Mouse (Mus musculus) lung, embryonic 16.5 days (tissue): Measurements from ENCODE around the gene Ece1. TPM values are rescaled to one million over a fixed set of nuclear protein-coding genes. Genes with fewer than 3 reads are reported as not detected.

Experiments
- ATAC-seq: fragments of 200-750 bp; cut with Nextera tagmentation; 2 replicates; pipeline ENCODE4 v1.8.0; 2017; ENCODE audit warnings: low read depth, mild to moderate bottlenecking, moderate library complexity
- H3K27ac ChIP-seq: fragments of 300-500 bp; sonication (generic); 2 replicates; pipeline ENCODE4 v1.5.1; 2014; ENCODE audit warnings: mild to moderate bottlenecking, control low read depth, low read length
- H3K27me3 ChIP-seq: fragments of 300-500 bp; sonication (generic); 2 replicates; pipeline ENCODE4 v1.6.1; 2014; ENCODE audit warnings: low read depth, low read length, mixed read lengths; ENCODE audit not compliant: control insufficient read depth, insufficient read depth
- H3K36me3 ChIP-seq: fragments of 300-500 bp; sonication (generic); 2 replicates; pipeline ENCODE4 v1.6.1; 2014; ENCODE audit warnings: low read length; ENCODE audit not compliant: control insufficient read depth, insufficient read depth
- H3K4me1 ChIP-seq: fragments of 300-500 bp; sonication (generic); replicated peaks from 2 replicates; pipeline ENCODE4 v1.6.1; 2014; ENCODE audit warnings: low read length, mixed read lengths; ENCODE audit not compliant: control insufficient read depth, insufficient read depth
- H3K4me2 ChIP-seq: fragments of 300-500 bp; sonication (generic); 2 replicates; pipeline ENCODE4 v1.6.1; 2014; ENCODE audit warnings: low read depth, low read length, control low read depth
- H3K4me3 ChIP-seq: fragments of 300-500 bp; sonication (generic); 2 replicates; pipeline ENCODE4 v1.5.1; 2014; ENCODE audit warnings: mild to moderate bottlenecking, low read length, control low read depth
- H3K9ac ChIP-seq: fragments of 300-500 bp; sonication (generic); 2 replicates; pipeline ENCODE4 v1.6.1; 2014; ENCODE audit warnings: low read length, control low read depth
- H3K9me3 ChIP-seq: fragments of 300-500 bp; sonication (generic); 2 replicates; pipeline ENCODE4 v1.6.1; 2016; ENCODE audit warnings: low read length; ENCODE audit not compliant: control insufficient read depth
- WGBS: fragments of 180-500 bp; shearing (Covaris S2); extraction: QIAGEN DNeasy Blood & Tissue Kit; methylation state at CpG from one replicate; pipeline ENCODE4 v1.1.7; 2014; 5-methylcytosine and 5-hydroxymethylcytosine counted together
- polyA plus RNA-seq: library from polyadenylated mRNA; unstranded; fragments of >200 nt; fragmentation: Nextera tagmentation; extraction: Ambion mirVana; gene quantifications from 2 replicates; pipeline ENCODE4 v1.2.1, GENCODE M21; 2015

The Ece1 gene
- polyA plus RNA-seq, 1 experiment from 2014 or later = 53.8 TPM

- WGBS = 73% methylated on average over 4 of the region's 4 CpGs
- no peak for ATAC-seq
- Histone ChIP-seq H3K4me1 (0 out of 2 replicates have a peak, but pooled peaks cover 5% of the 10 kb centered on the region), H3K9ac (no peak overlapping the region), H3K27me3 (no peaks in the 10 kb centered on the region; the same call in 1 of the 2 replicates), H3K36me3 (peaks cover 15% of the 10 kb centered on the region; the same call in 1 of the 2 replicates), H3K9me3 (no peaks in the 10 kb centered on the region), H3K27ac (no peak overlapping the region), H3K4me2 (no peak overlapping the region), H3K4me3 (no peak overlapping the region)
Observed at GRCm38 (mm10) chr4:137945376-137945775, 83.3 kb downstream of the Ece1 start.

DNA sequence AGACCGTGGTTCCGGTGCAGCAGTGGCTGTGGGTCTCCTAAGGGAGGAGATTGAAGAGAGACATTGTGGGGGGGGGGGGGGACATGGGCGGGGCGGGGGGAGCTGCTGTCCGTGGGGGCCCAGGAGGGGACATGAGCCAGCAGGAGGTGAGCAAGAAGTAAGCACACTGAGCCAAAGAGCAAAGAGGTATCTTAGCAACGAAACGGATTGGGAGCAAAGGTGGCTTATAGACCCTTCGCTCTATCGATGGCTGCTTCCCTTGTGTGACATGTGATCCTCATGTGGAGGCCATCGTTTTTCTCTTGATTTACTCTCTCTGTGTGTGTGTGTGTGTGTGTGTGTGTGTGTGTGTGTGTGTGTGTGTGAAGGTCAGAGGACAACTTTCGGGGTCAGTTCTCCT, 84.4 kb downstream of the Ece1 start:
- Histone ChIP-seq H3K27ac (no peak overlapping the region), H3K4me3 (no peak overlapping the region), H3K9ac (no peak overlapping the region), H3K9me3 (no peaks in the 10 kb centered on the region), H3K27me3 (no peaks in the 10 kb centered on the region; the same call in 1 of the 2 replicates), H3K4me1 (0 out of 2 replicates have a peak, but pooled peaks cover 2% of the 10 kb centered on the region), H3K36me3 (peaks cover 12% of the 10 kb centered on the region; the same call in 1 of the 2 replicates), H3K4me2 (no peak overlapping the region)
- no peak for ATAC-seq
- WGBS = 74% methylated on average over 10 of the region's 11 CpGs

- Histone ChIP-seq H3K4me1 (no peaks in the 10 kb centered on the region), H3K9me3 (no peaks in the 10 kb centered on the region), H3K36me3 (peaks cover 17% of the 10 kb centered on the region), H3K4me2 (no peak overlapping the region), H3K9ac (no peak overlapping the region), H3K27me3 (no peaks in the 10 kb centered on the region), H3K4me3 (no peak overlapping the region), H3K27ac (no peak overlapping the region)
- 24% methylated on average over 4 of the region's 4 CpGs for WGBS
- no peak for ATAC-seq
Observed at GRCm38 (mm10) chr4:137952840-137953239, 90.8 kb downstream of the Ece1 start.

- H3K36me3 ChIP-seq = peaks cover 27% of the 10 kb centered on the region
- ATAC-seq = no peak
- no peak overlapping the region for H3K4me2 ChIP-seq
- no peak overlapping the region for H3K9ac ChIP-seq
- H3K27me3 ChIP-seq = no peaks in the 10 kb centered on the region
- no peaks in the 10 kb centered on the region for H3K4me1 ChIP-seq
- WGBS = 82% methylated on average over 2 of the region's 2 CpGs
- H3K4me3 ChIP-seq = no peak overlapping the region
- no peak overlapping the region for H3K27ac ChIP-seq
- no peaks in the 10 kb centered on the region for H3K9me3 ChIP-seq
Observed at GRCm38 (mm10) chr4:137954184-137954583, 92.1 kb downstream of the Ece1 start.

DNA sequence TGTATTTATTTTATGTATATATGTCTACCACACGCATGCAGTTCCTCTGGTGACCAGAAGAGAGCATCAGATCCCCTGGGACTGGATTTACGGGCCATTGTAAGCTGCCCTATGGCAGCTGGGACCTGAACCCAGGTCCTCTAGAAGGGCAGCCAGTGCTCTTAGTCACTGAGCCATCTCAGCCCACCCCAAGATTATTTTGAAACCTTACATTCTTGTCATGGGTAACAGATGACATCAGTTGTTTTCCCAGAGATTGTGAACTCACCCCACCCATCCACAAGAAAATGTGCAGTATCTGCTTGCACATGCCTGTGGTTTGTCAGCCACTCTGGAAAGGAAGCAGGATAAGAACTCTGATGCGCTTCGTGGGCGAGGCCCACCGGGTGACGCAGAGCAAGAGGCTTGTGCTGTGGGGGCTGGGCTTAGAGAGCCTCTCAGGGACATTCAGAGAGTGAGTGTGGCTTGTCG, 92.9 kb downstream of the Ece1 start:
- H3K4me3 ChIP-seq = no peak overlapping the region
- 0 out of 2 replicates have a peak, but pooled peaks cover 3% of the 10 kb centered on the region for H3K9me3 ChIP-seq
- peak; percentile 31; the same call in 1 of the 2 replicates for ATAC-seq
- H3K27me3 ChIP-seq = no peaks in the 10 kb centered on the region
- no peak overlapping the region for H3K9ac ChIP-seq
- no peak overlapping the region for H3K27ac ChIP-seq
- no peaks in the 10 kb centered on the region for H3K4me1 ChIP-seq
- 70% methylated on average over 8 of the region's 8 CpGs for WGBS
- peaks cover 31% of the 10 kb centered on the region for H3K36me3 ChIP-seq
- H3K4me2 ChIP-seq = no peak overlapping the region

- no peak for ATAC-seq
- Histone ChIP-seq H3K36me3 (peaks cover 27% of the 10 kb centered on the region), H3K27me3 (no peaks in the 10 kb centered on the region), H3K9ac (no peak overlapping the region), H3K4me2 (no peak overlapping the region), H3K4me1 (peaks cover 1% of the 10 kb centered on the region; the same call in 1 of the 2 replicates), H3K9me3 (0 out of 2 replicates have a peak, but pooled peaks cover 3% of the 10 kb centered on the region), H3K27ac (no peak overlapping the region), H3K4me3 (no peak overlapping the region)
- WGBS = 90% methylated on average over 15 of the region's 15 CpGs
Observed at GRCm38 (mm10) chr4:137956260-137956659, 94.2 kb downstream of the Ece1 start.

DNA sequence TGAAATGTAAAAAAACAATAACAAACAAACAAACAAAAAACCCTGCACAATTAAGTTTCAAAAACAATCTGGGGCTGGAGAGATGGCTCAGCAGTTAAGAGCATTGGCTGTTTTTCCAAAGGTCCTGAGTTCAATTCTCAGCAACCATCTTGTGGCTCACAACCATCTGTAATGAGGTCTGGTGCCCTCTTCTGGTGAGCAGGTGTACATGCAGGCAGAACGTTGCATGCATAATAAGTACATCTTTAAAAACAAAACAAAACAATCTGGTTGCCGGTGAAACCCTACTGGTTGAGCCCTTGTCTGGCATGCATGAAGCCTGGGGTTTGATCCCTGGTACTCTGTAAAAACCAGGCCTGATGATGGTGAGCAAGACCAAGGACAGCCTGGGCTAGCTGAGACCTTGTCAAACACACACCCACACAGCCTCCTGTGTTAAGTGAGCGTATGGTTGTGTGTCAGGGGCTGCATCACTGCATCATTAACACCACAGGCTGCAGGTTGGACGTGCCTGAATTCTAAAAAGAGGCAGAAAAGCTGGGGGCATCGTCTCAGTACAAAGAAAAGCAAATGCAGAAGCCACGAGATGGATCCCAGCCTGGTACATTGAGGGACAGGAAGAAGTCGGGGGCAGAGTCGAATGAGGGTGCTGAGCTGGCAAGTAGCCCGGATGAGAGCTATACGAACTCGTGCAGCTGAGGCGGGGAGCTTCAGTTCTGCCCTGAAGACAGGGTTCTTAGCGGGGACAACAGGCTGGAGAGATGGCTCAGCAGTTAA, 98.0 kb downstream of the Ece1 start:
- Histone ChIP-seq H3K4me3 (no peak overlapping the region), H3K4me1 (peaks cover 4% of the 10 kb centered on the region; the same call in 1 of the 2 replicates), H3K9ac (no peak overlapping the region), H3K27me3 (no peaks in the 10 kb centered on the region), H3K4me2 (no peak overlapping the region), H3K27ac (peak overlapping the region; percentile 56; the same call in 1 of the 2 replicates), H3K9me3 (0 out of 2 replicates have a peak, but pooled peaks cover 3% of the 10 kb centered on the region), H3K36me3 (peaks cover 36% of the 10 kb centered on the region)
- 58% methylated on average over 13 of the region's 13 CpGs for WGBS
- ATAC-seq = no peak

DNA sequence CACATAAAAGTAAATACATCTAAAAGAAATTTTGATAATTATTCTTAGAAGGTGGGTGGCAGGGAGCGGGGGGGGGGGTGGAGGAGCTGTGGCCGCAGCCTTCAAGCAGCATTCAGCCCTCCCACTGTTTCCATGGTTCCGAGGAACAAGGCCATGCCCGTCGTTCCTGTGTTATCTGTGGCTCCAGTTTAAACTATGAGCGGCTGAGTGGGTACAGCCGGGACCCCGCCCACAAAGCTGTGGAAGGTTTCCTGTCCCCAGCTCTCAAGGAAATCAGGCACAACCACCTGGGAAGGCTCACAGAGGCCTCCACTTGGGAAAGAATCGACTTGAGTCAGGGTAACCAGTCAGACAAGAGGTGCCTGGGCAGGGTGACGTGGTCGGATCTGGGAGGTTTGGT, 98.7 kb downstream of the Ece1 start:
- Histone ChIP-seq H3K4me1 (peaks cover 4% of the 10 kb centered on the region; the same call in 1 of the 2 replicates), H3K27ac (peak overlapping the region; percentile 56), H3K9me3 (0 out of 2 replicates have a peak, but pooled peaks cover 3% of the 10 kb centered on the region), H3K4me3 (no peak overlapping the region), H3K4me2 (no peak overlapping the region), H3K27me3 (no peaks in the 10 kb centered on the region), H3K36me3 (peaks cover 36% of the 10 kb centered on the region), H3K9ac (no peak overlapping the region)
- 45% methylated on average over 11 of the region's 11 CpGs for WGBS
- ATAC-seq = peak; percentile 84

- no peak overlapping the region for H3K4me2 ChIP-seq
- H3K27me3 ChIP-seq = no peaks in the 10 kb centered on the region
- peaks cover 29% of the 10 kb centered on the region for H3K36me3 ChIP-seq
- H3K9me3 ChIP-seq = 0 out of 2 replicates have a peak, but pooled peaks cover 3% of the 10 kb centered on the region
- no peak for ATAC-seq
- no peak overlapping the region for H3K27ac ChIP-seq
- no peak overlapping the region for H3K4me3 ChIP-seq
- 91% methylated on average over 20 of the region's 20 CpGs for WGBS
- peaks cover 4% of the 10 kb centered on the region; the same call in 1 of the 2 replicates for H3K4me1 ChIP-seq
- no peak overlapping the region for H3K9ac ChIP-seq
Observed at GRCm38 (mm10) chr4:137962643-137963350, 100.8 kb downstream of the Ece1 start.
